Comparison of ENCODE assay signal across 13 mouse cellular contexts in the genomic region with DNA sequence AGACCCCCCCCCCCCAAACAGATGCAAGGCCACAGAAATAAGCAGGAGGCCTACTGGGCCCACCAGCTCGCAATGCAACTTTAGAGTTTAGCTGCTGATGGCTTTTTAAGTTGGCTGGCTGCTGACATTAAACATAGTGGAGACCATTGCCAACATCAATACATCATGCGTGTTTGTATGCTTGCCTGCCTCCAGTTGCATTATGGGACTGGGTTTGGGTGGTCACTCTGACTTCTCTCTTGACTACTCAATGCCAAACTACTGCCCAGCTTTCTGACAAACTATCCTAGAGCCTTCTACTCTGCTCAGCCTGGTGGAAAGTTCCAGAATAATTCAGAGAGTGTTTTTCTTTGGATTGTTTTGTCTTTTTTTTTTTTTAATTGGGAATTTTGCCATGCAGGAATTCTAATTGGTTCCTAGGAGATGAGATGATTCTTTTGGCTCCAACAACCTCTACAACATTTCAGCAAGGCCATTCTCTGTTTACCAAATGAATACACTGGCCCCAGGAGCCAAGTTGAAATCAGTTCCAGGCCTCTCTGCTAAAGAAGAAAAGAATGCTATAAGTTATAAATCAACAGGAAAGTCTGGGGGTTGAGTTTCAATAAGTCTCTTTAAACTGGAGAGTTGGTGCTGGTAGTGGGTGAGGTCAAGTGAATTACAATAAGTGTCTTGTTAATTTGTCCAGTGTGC.
DNase-seq lines count a peak whose midpoint lies in the region; ATAC-seq and TF ChIP-seq lines count a peak whose summit lies in the region.
"Had no signal": no experiment of that assay in that cellular context is flagged by ENCODE, and none has a peak within 500 bp of the region (broad histone marks: within the 10 kb centered on the region; RNA-seq: fewer than 3 reads in every experiment).

No protein-coding gene starts in this region.

- no peaks in the 10 kb centered on the region for H3K9me3 ChIP-seq in hindbrain, embryonic 16.5 days (ENCODE audit: control insufficient read depth, low read length)
- no peaks in the 10 kb centered on the region for H3K9me3 ChIP-seq in hindbrain, embryonic 11.5 days (ENCODE audit: control insufficient read depth, low read length)
- no peaks in the 10 kb centered on the region for H3K9me3 ChIP-seq in lung, postnatal 0 days (ENCODE audit: low read length)
- H3K9me3 ChIP-seq in stomach, embryonic 14.5 days (ENCODE audit: control insufficient read depth, low read depth, low read length) = no peaks in the 10 kb centered on the region
- no peaks in the 10 kb centered on the region for H3K9me3 ChIP-seq in heart, embryonic 12.5 days (replicated peaks)
- H3K9me3 ChIP-seq: megakaryocyte, embryonic 14.5 days had no signal

- no peak overlapping the region for H3K4me3 ChIP-seq in hindbrain, embryonic 16.5 days (ENCODE audit: low read length)
- no peak overlapping the region for H3K4me3 ChIP-seq in hindbrain, embryonic 11.5 days (ENCODE audit: low read depth, low read length)
- H3K4me3 ChIP-seq in lung, postnatal 0 days (ENCODE audit: low read depth, low read length) = no peak overlapping the region
- H3K4me3 ChIP-seq in lung, adult 2 months (replicated peaks; ENCODE audit: extremely low read depth, low read depth, low read length) = no peak overlapping the region
- H3K4me3 ChIP-seq in embryonic fibroblast, embryonic 13.5 days (ENCODE audit: insufficient read depth, low read length) = no peak overlapping the region
- no peak overlapping the region for H3K4me3 ChIP-seq in stomach, embryonic 14.5 days (ENCODE audit: low read depth, low read length)
- H3K4me3 ChIP-seq in heart, embryonic 12.5 days = no peak overlapping the region
- H3K4me3 ChIP-seq: megakaryocyte, embryonic 14.5 days had no signal

- 66% methylated on average over 2 of the region's 2 CpGs for WGBS in hindbrain, embryonic 16.5 days
- whole genome bisulfite sequencing in hindbrain, embryonic 11.5 days = 82% methylated on average over 2 of the region's 2 CpGs
- 47% methylated on average over 2 of the region's 2 CpGs for WGBS in lung, postnatal 0 days
- WGBS in lung, adult 2 months = 59% methylated on average over 2 of the region's 2 CpGs
- WGBS in stomach, embryonic 14.5 days = 78% methylated on average over 2 of the region's 2 CpGs
- WGBS in heart, embryonic 12.5 days = 86% methylated on average over 2 of the region's 2 CpGs

- H3K27ac ChIP-seq in hindbrain, embryonic 16.5 days (ENCODE audit: low read depth, low read length) = no peak overlapping the region
- no peak overlapping the region for H3K27ac ChIP-seq in hindbrain, embryonic 11.5 days (ENCODE audit: low read depth, low read length)
- no peak overlapping the region for H3K27ac ChIP-seq in lung, postnatal 0 days (ENCODE audit: low read length)
- H3K27ac ChIP-seq in embryonic fibroblast, embryonic 13.5 days (ENCODE audit: insufficient read depth, low read length) = peak overlapping the region; percentile 62
- peak overlapping the region; percentile 7; the same call in 1 of the 2 replicates for H3K27ac ChIP-seq in stomach, embryonic 14.5 days (ENCODE audit: low read length)
- no peak overlapping the region for H3K27ac ChIP-seq in heart, embryonic 12.5 days (ENCODE audit: poor library complexity, severe bottlenecking)

- no peak for TF ChIP-seq EP300 in lung, postnatal 0 days (IDR thresholded peaks at IDR 0.05)

- no peak for TF ChIP-seq POLR2A in lung, adult 2 months (IDR thresholded peaks at IDR 0.05; ENCODE audit: borderline replicate concordance, extremely low read depth, low read depth, low read length)
- TF ChIP-seq POLR2A in embryonic fibroblast, embryonic 13.5 days (IDR thresholded peaks at IDR 0.05; ENCODE audit: low read depth, low read length) = no peak

- peak; percentile 68; the same call in 1 of the 2 replicates for ATAC-seq in hindbrain, embryonic 16.5 days
- ATAC-seq in hindbrain, embryonic 11.5 days (ENCODE audit: low FRiP score) = no peak
- ATAC-seq in lung, postnatal 0 days = no peak
- ATAC-seq in stomach, embryonic 14.5 days (ENCODE audit: insufficient number of reproducible peaks, insufficient read depth, low FRiP score, low read depth) = no peak
- no peak for ATAC-seq in heart, embryonic 12.5 days (ENCODE audit: insufficient number of reproducible peaks, low FRiP score)

- H3K27me3 ChIP-seq in hindbrain, embryonic 16.5 days (replicated peaks; ENCODE audit: control insufficient read depth, insufficient read depth, low read length) = no peaks in the 10 kb centered on the region; the same call in 1 of the 2 replicates
- no peaks in the 10 kb centered on the region; the same call in 1 of the 2 replicates for H3K27me3 ChIP-seq in hindbrain, embryonic 11.5 days (ENCODE audit: control insufficient read depth, insufficient read depth, low read length)
- H3K27me3 ChIP-seq in lung, postnatal 0 days (replicated peaks; ENCODE audit: insufficient read depth, low read length) = no peaks in the 10 kb centered on the region
- no peaks in the 10 kb centered on the region for H3K27me3 ChIP-seq in stomach, embryonic 14.5 days (ENCODE audit: control insufficient read depth, insufficient read depth, low read length)
- H3K27me3 ChIP-seq in heart, embryonic 12.5 days (replicated peaks) = no peaks in the 10 kb centered on the region
- H3K27me3 ChIP-seq: megakaryocyte, embryonic 14.5 days had no signal

- H3K9ac ChIP-seq in hindbrain, embryonic 16.5 days (ENCODE audit: low read depth, low read length) = no peak overlapping the region
- no peak overlapping the region for H3K9ac ChIP-seq in hindbrain, embryonic 11.5 days (ENCODE audit: low read depth, low read length)
- no peak overlapping the region for H3K9ac ChIP-seq in lung, postnatal 0 days (replicated peaks; ENCODE audit: low read depth)
- no peak overlapping the region for H3K9ac ChIP-seq in stomach, embryonic 14.5 days (replicated peaks; ENCODE audit: low read depth, low read length)
- no peak overlapping the region for H3K9ac ChIP-seq in heart, embryonic 12.5 days

- no peaks in the 10 kb centered on the region for H3K36me3 ChIP-seq in hindbrain, embryonic 16.5 days (ENCODE audit: control insufficient read depth, insufficient read depth, low read length)
- no peaks in the 10 kb centered on the region for H3K36me3 ChIP-seq in hindbrain, embryonic 11.5 days (ENCODE audit: control insufficient read depth, insufficient read depth, low read length)
- no peaks in the 10 kb centered on the region for H3K36me3 ChIP-seq in lung, postnatal 0 days (ENCODE audit: insufficient read depth, low read length)
- H3K36me3 ChIP-seq in stomach, embryonic 14.5 days (ENCODE audit: control insufficient read depth, insufficient read depth, low read length) = no peaks in the 10 kb centered on the region
- H3K36me3 ChIP-seq in heart, embryonic 12.5 days = no peaks in the 10 kb centered on the region

- TF ChIP-seq CTCF in lung, postnatal 0 days (IDR thresholded peaks at IDR 0.05) = no peak
- no peak for TF ChIP-seq CTCF in lung, adult 2 months (IDR thresholded peaks at IDR 0.05; ENCODE audit: insufficient read depth, low read length)
- TF ChIP-seq CTCF in embryonic fibroblast, embryonic 13.5 days (IDR thresholded peaks at IDR 0.05; ENCODE audit: borderline replicate concordance, insufficient read depth, low read length) = no peak

- intact Hi-C loops in left cerebral cortex, postnatal 36 days (cut with DNase I) = no loop called here

- peaks cover 7% of the 10 kb centered on the region for H3K4me1 ChIP-seq in hindbrain, embryonic 16.5 days (ENCODE audit: control insufficient read depth, insufficient read depth, low read depth, low read length)
- H3K4me1 ChIP-seq in hindbrain, embryonic 11.5 days (replicated peaks; ENCODE audit: control insufficient read depth, insufficient read depth, low read length) = no peaks in the 10 kb centered on the region
- H3K4me1 ChIP-seq in lung, postnatal 0 days (ENCODE audit: insufficient read depth, low read depth, low read length) = no peaks in the 10 kb centered on the region; the same call in none of the 2 replicates
- H3K4me1 ChIP-seq in lung, adult 2 months (ENCODE audit: control insufficient read depth, insufficient read depth, low read length) = peaks cover 2% of the 10 kb centered on the region; the same call in 1 of the 2 replicates
- H3K4me1 ChIP-seq in embryonic fibroblast, embryonic 13.5 days (ENCODE audit: control insufficient read depth, insufficient read depth, low read length) = 0 out of 2 replicates have a peak, but pooled peaks cover 6% of the 10 kb centered on the region
- peaks cover 7% of the 10 kb centered on the region; the same call in 1 of the 2 replicates for H3K4me1 ChIP-seq in stomach, embryonic 14.5 days (ENCODE audit: control insufficient read depth, insufficient read depth, low read length)
- peaks cover 24% of the 10 kb centered on the region for H3K4me1 ChIP-seq in heart, embryonic 12.5 days (replicated peaks)
- H3K4me1 ChIP-seq: megakaryocyte, embryonic 14.5 days had no signal

- DNase-seq in hindbrain, embryonic 11.5 days (ENCODE audit: low spot score) = no peak
- peak; percentile 23 for DNase-seq in lung, postnatal 0 days (ENCODE audit: low spot score)
- DNase-seq in lung, adult 2 months = no peak
- DNase-seq in left cerebral cortex, postnatal 36 days (ENCODE audit: low spot score in 2 of 2) = no peak
- DNase-seq: gastrocnemius, postnatal 10 days; thymus, postnatal 25 days had no signal

- no peak overlapping the region for H3K4me2 ChIP-seq in hindbrain, embryonic 16.5 days (ENCODE audit: low read length)
- no peak overlapping the region for H3K4me2 ChIP-seq in hindbrain, embryonic 11.5 days (replicated peaks; ENCODE audit: low read depth, low read length)
- no peak overlapping the region for H3K4me2 ChIP-seq in lung, postnatal 0 days (replicated peaks; ENCODE audit: low read depth, low read length)
- no peak overlapping the region for H3K4me2 ChIP-seq in stomach, embryonic 14.5 days (replicated peaks; ENCODE audit: low read depth, low read length)
- H3K4me2 ChIP-seq in heart, embryonic 12.5 days = no peak overlapping the region
- H3K4me2 ChIP-seq: heart, embryonic 11.5 days; liver, embryonic 11.5 days had no signal

Comparison
In these comparisons a context has a peak if more than half of its experiments do, and no peak if none do; other contexts are left out.
1. H3K27ac ChIP-seq: peak in embryonic fibroblast, embryonic 13.5 days (single experiment) and stomach, embryonic 14.5 days (single experiment); none in hindbrain, embryonic 16.5 days (single experiment), hindbrain, embryonic 11.5 days (single experiment), lung, postnatal 0 days (single experiment) and heart, embryonic 12.5 days (single experiment).